Mouse (Mus musculus): ENCODE data around the gene Coq7. TPM values are rescaled to one million over a fixed set of nuclear protein-coding genes. Genes with fewer than 3 reads are reported as not detected.

Gene Coq7
- polyA plus RNA-seq, 2 experiments, result 34.1 to 56.2 TPM

GRCm38 (mm10) chr7:118519661-118520060 is 13.5 kb downstream of the Coq7 start:
- H3K27ac ChIP-seq, result no peak overlapping the region
- H3K4me3 ChIP-seq (ENCODE audit: insufficient read depth in 1 of 2, low read depth in 2 of 2, low read length in 2 of 2), result no peak overlapping the region
- TF ChIP-seq CTCF (IDR thresholded peaks at IDR 0.05; ENCODE audit: low read depth) (no peak), EP300 (IDR thresholded peaks at IDR 0.05; ENCODE audit: low read depth) (no peak)
- no peak overlapping the region for H3K4me2 ChIP-seq (ENCODE audit: low read depth)
- WGBS (ENCODE audit: insufficient replicate concordance), result 69% methylated on average over 8 of the region's 8 CpGs
- no peak for DNase-seq (ENCODE audit: low read depth in 3 of 3, low spot score in 3 of 3)
- H3K9ac ChIP-seq (replicated peaks), result no peak overlapping the region
- H3K27me3 ChIP-seq (ENCODE audit: control insufficient read depth, insufficient read depth, low read length), result no peaks in the 10 kb centered on the region
- no peak for ATAC-seq (ENCODE audit: insufficient read depth)
- no peaks in the 10 kb centered on the region for H3K4me1 ChIP-seq (replicated peaks; ENCODE audit: control insufficient read depth in 2 of 2, insufficient read depth in 2 of 2, low read length in 1 of 2)
- no peaks in the 10 kb centered on the region for H3K36me3 ChIP-seq (replicated peaks; ENCODE audit: control insufficient read depth, insufficient read depth, low read depth)
- no peaks in the 10 kb centered on the region for H3K9me3 ChIP-seq (ENCODE audit: control insufficient read depth, low read length)

- 0 out of 2 replicates have a peak, but pooled peaks have one; percentile 45 for ATAC-seq (ENCODE audit: insufficient read depth)
- under 1% methylated on average over 18 of the region's 18 CpGs for WGBS (ENCODE audit: insufficient replicate concordance)
- H3K4me3 ChIP-seq (ENCODE audit: insufficient read depth in 1 of 2, low read depth in 2 of 2, low read length in 2 of 2), result no peak overlapping the region
These were observed 14.5 kb downstream of the Coq7 start for GRCm38 (mm10) chr7:118518687-118519086.

GRCm38 (mm10) chr7:118517819-118518218 is 15.3 kb downstream of the Coq7 start:
- H3K27me3 ChIP-seq (ENCODE audit: control insufficient read depth, insufficient read depth, low read length), result no peaks in the 10 kb centered on the region
- no peak overlapping the region for H3K27ac ChIP-seq
- TF ChIP-seq EP300 (IDR thresholded peaks at IDR 0.05; ENCODE audit: low read depth) (no peak), CTCF (IDR thresholded peaks at IDR 0.05; ENCODE audit: low read depth) (peak; percentile 75)
- DNase-seq (ENCODE audit: low read depth in 3 of 3, low spot score in 3 of 3) (no peak), ATAC-seq (ENCODE audit: insufficient read depth) (no peak)
- H3K4me2 ChIP-seq (ENCODE audit: low read depth), result no peak overlapping the region
- no peaks in the 10 kb centered on the region for H3K9me3 ChIP-seq (ENCODE audit: control insufficient read depth, low read length)
- H3K9ac ChIP-seq (replicated peaks), result no peak overlapping the region
- 48% methylated on average over 2 of the region's 2 CpGs for WGBS (ENCODE audit: insufficient replicate concordance)
- H3K4me1 ChIP-seq (replicated peaks; ENCODE audit: control insufficient read depth in 2 of 2, insufficient read depth in 2 of 2, low read length in 1 of 2), result no peaks in the 10 kb centered on the region
- no peak overlapping the region for H3K4me3 ChIP-seq (ENCODE audit: insufficient read depth in 1 of 2, low read depth in 2 of 2, low read length in 2 of 2)
- H3K36me3 ChIP-seq (replicated peaks; ENCODE audit: control insufficient read depth, insufficient read depth, low read depth), result no peaks in the 10 kb centered on the region

More at GRCm38 (mm10) chr7:118518687-118519086, 14.5 kb downstream of the Coq7 start:
- no peak overlapping the region for H3K27ac ChIP-seq
- no peak for DNase-seq (ENCODE audit: low read depth in 3 of 3, low spot score in 3 of 3)
- no peak overlapping the region for H3K4me2 ChIP-seq (ENCODE audit: low read depth)
- no peaks in the 10 kb centered on the region for H3K4me1 ChIP-seq (replicated peaks; ENCODE audit: control insufficient read depth in 2 of 2, insufficient read depth in 2 of 2, low read length in 1 of 2)
- no peaks in the 10 kb centered on the region for H3K27me3 ChIP-seq (ENCODE audit: control insufficient read depth, insufficient read depth, low read length)
- H3K36me3 ChIP-seq (replicated peaks; ENCODE audit: control insufficient read depth, insufficient read depth, low read depth), result no peaks in the 10 kb centered on the region
- no peak overlapping the region for H3K9ac ChIP-seq (replicated peaks)
- TF ChIP-seq EP300 (IDR thresholded peaks at IDR 0.05; ENCODE audit: low read depth) (no peak), CTCF (IDR thresholded peaks at IDR 0.05; ENCODE audit: low read depth) (peak; percentile 92)
- no peaks in the 10 kb centered on the region for H3K9me3 ChIP-seq (ENCODE audit: control insufficient read depth, low read length)

DNA sequence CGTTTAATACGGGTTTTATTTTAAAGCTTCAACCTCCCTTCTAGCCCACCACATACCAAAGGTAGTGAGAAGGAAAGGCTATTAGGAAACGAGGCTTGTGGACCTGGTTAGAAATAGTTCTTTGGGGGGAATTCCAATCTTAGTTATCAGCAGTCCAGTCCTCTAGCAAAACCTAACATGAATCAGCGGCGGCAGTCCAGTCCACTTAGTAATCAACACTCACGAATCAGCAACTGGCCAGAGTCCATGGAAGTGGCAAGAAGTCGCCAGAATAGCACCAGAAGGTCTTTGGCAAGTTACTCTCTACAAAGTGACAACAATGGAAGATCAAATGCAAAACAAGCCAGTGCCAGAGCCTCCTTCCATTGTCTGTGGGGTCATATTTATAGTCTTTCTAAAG is 24.6 kb downstream of the Coq7 start:
- no peak overlapping the region for H3K4me3 ChIP-seq (ENCODE audit: insufficient read depth in 1 of 2, low read depth in 2 of 2, low read length in 2 of 2)
- no peak for ATAC-seq (ENCODE audit: insufficient read depth)

GRCm38 (mm10) chr7:118503844-118504243 is 29.3 kb downstream of the Coq7 start:
- no peak overlapping the region for H3K4me3 ChIP-seq (ENCODE audit: insufficient read depth in 1 of 2, low read depth in 2 of 2, low read length in 2 of 2)
- no peak overlapping the region for H3K4me2 ChIP-seq (ENCODE audit: low read depth)
- ATAC-seq (ENCODE audit: insufficient read depth), result no peak
- no peak overlapping the region for H3K27ac ChIP-seq
- H3K36me3 ChIP-seq (replicated peaks; ENCODE audit: control insufficient read depth, insufficient read depth, low read depth), result no peaks in the 10 kb centered on the region
- WGBS (ENCODE audit: insufficient replicate concordance), result 55% methylated on average over 4 of the region's 4 CpGs
- H3K4me1 ChIP-seq (replicated peaks; ENCODE audit: control insufficient read depth in 2 of 2, insufficient read depth in 2 of 2, low read length in 1 of 2), result no peaks in the 10 kb centered on the region
- no peaks in the 10 kb centered on the region for H3K9me3 ChIP-seq (ENCODE audit: control insufficient read depth, low read length)
- TF ChIP-seq EP300 (IDR thresholded peaks at IDR 0.05; ENCODE audit: low read depth) (no peak), CTCF (IDR thresholded peaks at IDR 0.05; ENCODE audit: low read depth) (no peak)
- H3K27me3 ChIP-seq (ENCODE audit: control insufficient read depth, insufficient read depth, low read length), result no peaks in the 10 kb centered on the region
- no peak for DNase-seq (ENCODE audit: low read depth in 3 of 3, low spot score in 3 of 3)
- H3K9ac ChIP-seq (replicated peaks), result no peak overlapping the region

More for the DNA sequence above, 24.6 kb downstream of the Coq7 start:
- Histone ChIP-seq H3K4me1 (replicated peaks; ENCODE audit: control insufficient read depth in 2 of 2, insufficient read depth in 2 of 2, low read length in 1 of 2) (no peaks in the 10 kb centered on the region), H3K4me2 (ENCODE audit: low read depth) (no peak overlapping the region), H3K9me3 (ENCODE audit: control insufficient read depth, low read length) (no peaks in the 10 kb centered on the region), H3K9ac (replicated peaks) (no peak overlapping the region), H3K36me3 (replicated peaks; ENCODE audit: control insufficient read depth, insufficient read depth, low read depth) (no peaks in the 10 kb centered on the region), H3K27me3 (ENCODE audit: control insufficient read depth, insufficient read depth, low read length) (no peaks in the 10 kb centered on the region), H3K27ac (no peak overlapping the region)
- no peak for DNase-seq (ENCODE audit: low read depth in 3 of 3, low spot score in 3 of 3)
- WGBS (ENCODE audit: insufficient replicate concordance), result 55% methylated on average over 7 of the region's 7 CpGs
- TF ChIP-seq EP300 (IDR thresholded peaks at IDR 0.05; ENCODE audit: low read depth) (no peak), CTCF (IDR thresholded peaks at IDR 0.05; ENCODE audit: low read depth) (no peak)

All from liver, embryonic 14.5 days (tissue).